Mouse (Mus musculus): ENCODE data around the gene Sox2.

- TF ChIP-seq CTCF (IDR thresholded peaks at IDR 0.05; ENCODE audit: extremely low read depth, insufficient read length, insufficient replicate concordance, low read depth, low read length) (no peak), POLR2A (IDR thresholded peaks at IDR 0.05; ENCODE audit: low read depth, low read length) (no peak)
Measured at GRCm38 (mm10) chr3:34637481-34637880, 12.7 kb upstream of the Sox2 start.

All from small intestine, adult 2 months (tissue).